Mouse (Mus musculus): Measurements from ENCODE around the gene Atp6v1c2.
A peak's percentile ranks its signal among the peaks of the same experiment; 100 is the strongest.

Gene Atp6v1c2

DNA sequence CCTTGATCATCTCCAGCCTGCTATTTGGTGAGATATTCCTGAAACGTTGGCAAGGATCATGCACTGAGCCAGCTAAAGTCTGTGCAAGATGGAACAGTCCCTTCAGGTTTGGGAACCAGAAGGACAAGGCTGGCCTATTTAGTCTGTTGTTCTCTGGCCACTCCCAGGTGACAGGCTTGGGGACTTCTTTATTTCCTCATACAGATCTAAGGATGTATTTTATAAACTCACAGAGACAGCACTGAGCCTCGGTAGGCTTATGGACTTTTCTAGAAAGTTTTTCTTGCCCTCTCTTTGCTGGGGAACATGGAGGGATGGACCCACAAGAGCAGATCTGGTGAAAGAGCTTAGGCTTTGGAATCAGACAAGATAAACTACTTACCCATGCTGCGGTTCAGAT is at the start of gene Atp6v1c2:
TSS of gene Atp6v1c2 (minus strand) at position 101 of the 400 bp plus-strand sequence.
- DNase-seq = no peak

DNA sequence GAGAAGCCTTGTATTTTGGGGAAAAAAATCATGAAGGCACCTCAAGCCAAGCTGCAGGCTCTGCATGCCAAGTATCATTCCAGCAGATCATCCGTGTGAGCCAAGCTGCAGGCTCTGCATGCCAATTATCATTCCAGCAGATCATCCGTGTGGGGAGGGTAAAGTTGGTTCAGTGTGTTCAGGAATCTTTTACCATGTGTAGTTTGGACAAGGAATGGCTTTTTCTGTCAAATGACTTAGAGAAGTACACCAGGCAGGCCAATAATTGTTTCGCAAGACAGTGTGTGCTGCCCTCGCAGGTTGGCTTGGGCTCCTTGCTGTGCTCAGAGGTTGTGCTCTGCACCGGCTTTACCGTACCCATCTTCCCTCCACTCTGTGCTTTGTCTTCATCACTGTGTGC is 47.4 kb upstream of the Atp6v1c2 start:
- DNase-seq = peak; percentile 56

DNA sequence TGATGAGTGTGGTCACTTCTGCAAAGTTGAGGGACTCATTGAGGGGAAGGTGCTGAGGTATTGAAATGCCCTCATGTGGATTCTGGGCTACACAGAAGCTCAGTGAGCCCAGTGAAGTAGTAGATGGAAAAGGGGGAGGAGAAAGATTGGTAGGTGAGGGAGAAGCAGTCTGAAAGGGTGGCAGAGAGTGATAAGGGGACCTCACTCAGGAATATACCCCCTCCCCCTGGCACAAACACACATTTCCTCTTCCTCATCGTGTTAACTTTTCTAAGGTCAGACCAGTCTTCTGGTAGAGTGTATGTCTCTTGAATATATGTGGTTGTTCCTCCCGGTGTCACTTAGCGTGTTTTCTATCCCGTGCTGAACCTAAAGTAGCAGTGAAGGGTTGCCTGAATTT is 46.1 kb upstream of the Atp6v1c2 start:
- no peak for DNase-seq

DNA sequence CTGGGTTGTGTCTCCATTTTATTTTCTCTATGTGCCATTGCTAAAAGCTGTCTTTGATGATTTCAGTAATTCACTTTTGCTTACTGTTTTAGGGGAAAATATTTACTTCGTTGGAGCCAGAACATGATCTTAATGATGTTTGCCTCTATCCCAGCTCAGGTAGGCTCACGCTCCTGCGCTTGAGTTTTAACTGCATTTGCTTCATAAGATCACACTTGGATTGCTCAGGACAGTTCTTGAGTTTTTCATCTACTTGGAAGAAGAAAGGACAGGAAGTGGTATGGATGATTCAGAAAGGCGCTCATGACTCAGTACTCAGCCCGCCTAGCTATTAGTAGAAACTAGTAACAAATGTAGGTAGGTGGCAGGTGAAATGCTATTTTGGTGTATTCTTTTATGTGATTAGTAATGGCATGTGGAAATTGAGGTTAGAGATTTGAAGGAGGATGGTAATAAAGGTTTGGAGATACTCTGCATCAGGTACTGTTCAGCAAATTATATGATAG is 44.4 kb upstream of the Atp6v1c2 start:
- no peak for DNase-seq

DNA sequence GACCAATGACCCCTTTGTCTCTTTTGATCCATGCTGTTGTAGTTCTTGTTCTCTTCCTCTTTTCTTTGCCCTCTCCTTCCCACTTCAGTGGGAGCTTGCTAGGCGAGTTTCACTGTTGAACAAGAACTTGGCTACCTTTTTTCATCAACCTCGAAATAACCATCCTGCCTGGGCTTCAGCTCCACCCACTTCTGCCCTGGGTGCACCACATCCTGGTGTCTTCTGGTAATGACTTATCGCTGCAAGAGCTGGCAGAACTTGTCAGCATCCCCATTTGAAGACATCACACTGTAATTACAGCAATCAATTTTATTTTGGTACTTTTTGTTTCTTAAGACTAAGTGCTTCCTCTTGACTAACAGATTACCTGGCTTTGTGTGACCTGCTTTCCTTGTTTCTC is 43.5 kb upstream of the Atp6v1c2 start:
- DNase-seq = no peak

DNA sequence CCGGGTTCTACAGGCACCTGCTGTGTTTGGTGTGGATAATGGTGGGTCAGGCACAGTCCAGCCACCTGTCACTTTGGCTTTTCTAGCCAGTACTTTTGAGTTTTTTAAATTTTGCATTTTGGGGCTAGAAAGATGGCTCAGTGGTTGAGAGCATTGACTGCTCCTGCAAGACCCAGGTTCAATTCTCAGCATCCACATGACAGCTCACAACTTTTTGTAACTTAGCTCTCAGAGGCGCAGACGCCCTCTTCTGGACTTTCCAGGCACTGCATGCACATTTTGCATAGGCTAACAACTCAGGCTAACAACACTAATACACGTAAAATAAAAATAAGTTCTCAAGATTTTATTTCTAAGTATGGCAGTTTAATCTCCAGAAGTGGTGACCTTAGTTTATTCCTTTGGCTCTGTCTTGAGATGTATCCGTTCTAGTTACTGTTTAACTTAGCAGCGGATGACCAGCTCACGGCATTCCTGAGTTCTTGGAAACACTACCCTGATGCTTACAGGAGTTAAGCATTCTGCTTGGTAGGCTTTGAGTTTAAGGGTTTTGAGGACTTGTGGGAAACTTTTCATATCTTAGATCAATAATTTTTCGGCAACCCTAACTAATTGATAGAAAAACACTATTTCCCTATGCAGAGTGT is 42.6 kb upstream of the Atp6v1c2 start:
- DNase-seq = no peak

DNA sequence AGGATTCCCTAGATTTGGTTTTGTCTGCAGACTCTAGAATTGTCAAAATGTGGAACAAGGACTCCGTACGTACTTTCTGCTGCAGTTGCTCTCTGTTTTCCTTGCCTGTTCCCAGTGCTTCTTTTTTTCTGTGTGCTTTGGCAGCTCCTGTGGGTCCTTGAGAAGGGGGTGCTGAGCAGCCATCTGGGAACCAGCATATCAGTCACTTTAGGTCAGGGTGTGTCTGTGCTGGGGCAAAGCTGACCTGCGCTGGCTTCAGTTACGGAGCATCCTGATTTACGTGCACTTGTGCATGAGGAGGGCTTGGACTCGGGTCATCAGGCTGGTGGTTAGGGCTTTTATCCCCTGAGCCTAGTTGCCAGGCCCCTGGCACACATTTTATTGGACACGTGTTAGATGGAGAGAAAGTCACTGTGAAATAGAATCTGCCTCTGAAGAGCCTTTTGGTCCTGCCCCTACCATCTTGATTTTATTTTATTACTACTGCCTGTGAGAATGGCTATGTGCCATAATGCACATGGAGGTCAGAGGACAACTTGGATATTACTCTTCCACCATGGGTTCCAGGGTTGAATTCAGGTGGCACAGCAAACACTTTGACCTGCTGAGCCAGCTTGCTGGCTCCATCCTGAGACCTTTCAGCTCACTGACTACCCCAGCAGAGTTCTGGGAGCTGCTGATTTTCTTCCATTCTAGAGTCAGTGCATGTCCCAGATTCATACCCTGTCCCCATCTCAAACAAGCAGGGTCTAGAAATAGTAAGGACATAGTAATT is 40.6 kb upstream of the Atp6v1c2 start:
- DNase-seq = no peak

DNA sequence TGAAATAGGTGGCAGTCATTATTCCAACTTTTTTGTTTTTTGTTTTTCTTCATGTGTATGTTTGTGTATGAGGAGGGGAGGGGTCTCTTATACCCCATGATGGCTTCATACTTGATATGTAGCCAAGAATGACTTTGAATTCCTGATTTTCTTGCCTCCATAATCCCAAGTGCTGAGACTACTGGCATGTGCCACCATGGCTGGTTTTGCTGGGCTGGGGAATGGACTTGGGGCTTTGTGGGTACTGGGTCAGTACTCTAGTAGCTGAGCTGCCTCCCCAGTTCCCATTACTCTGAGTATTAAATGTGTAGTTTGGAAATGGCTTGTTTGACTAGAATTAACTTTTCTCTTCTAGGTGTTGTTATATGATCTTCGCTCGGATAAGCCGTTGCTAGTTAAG is 40.0 kb upstream of the Atp6v1c2 start:
- no peak for DNase-seq

DNA sequence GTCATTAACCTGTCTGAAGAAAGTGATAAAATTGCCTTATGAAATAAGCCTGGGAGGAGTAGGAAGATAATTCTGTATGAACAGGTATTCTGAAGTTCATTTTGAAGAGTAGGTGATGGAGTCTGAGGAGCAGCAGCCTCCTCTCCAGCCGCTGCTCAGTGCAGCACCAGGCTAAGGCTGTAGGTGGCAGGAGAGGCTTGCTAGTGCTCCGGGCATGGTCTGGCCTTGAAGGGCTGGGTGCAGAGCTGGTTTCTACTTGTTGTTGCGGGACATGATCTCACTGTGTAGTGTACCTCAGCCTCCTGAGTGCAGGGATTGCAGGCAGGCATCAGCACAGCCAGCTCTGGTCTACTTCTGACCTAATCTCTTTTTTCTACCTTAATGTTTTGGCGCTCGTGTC is 37.8 kb upstream of the Atp6v1c2 start:
- peak; percentile 77 for DNase-seq

DNA sequence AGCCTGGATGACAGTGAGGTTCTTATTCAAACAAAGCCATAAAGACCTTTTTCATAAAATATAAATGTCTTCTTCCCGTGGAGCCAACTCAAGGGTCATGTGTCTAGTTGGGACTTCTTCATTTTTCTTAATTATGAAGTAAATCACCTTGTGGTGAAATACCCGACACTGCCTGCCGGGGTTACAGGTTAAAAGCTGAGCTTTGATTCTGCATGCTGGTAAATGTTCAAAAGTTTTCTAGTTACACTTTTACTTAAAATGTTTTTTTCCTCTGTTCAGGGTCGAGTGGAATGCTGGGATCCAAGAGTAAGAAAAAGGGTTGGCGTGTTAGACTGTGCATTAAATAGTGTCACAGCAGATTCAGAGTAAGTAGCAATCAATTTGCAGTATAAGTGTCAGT is 33.2 kb upstream of the Atp6v1c2 start:
- peak; percentile 35 for DNase-seq

DNA sequence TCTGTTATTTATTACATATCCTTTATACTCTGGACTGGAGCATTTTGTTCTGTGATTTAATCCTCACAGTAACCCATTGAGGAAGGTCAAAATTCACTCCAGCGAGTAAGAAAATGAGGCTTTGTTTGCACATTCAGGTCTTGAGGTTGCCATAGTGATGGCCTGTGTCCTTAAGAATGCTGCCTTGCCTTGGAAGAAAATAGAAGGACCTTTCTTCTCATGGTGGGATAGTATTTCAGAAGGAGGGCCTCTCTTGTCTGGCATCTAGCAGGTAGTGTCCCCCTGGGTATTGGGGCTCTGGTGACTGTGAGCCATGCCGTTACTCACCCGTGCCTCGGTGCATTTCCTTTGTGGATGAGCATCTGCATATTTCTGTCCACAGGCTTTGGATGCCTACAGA is 31.5 kb upstream of the Atp6v1c2 start:
- DNase-seq = no peak

DNA sequence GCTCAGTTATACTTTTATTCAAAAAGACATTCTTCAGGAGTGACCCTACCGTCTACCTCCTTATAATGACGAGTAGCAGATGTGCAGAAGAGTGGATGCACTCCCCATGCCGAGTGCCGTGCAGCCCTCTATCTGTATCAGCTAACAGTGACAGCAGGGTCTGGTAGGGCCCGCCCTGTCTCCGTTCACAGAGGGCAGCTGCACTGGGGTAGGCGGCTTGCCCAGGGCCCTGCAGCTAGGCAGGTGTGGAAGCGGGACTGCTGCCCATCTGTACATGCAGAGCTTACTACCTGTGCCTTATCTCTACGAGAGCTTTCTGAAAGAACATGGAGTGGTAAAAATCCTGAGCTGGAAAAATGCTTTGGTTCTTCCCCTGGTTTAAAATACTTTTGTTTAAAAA is 30.9 kb upstream of the Atp6v1c2 start:
- no peak for DNase-seq

DNA sequence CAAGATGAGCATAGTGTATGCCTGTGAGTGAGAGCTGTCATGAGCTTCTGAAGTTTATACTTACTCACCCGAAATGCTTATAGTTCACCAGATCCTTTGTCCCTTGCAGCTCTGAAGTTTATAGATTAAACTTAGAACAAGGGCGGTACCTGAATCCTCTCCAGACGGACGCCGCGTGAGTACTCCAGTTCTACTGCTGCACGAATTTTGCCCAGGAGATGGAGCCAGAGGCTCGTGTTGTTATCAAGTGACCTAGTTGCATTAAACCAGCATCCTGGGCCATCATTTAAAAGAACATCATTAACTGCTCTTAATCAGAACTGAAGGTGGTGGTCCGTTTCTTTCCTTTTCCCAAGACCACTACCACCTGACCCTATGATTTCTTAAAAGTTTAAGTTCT is 29.8 kb upstream of the Atp6v1c2 start:
- peak; percentile 79 for DNase-seq

DNA sequence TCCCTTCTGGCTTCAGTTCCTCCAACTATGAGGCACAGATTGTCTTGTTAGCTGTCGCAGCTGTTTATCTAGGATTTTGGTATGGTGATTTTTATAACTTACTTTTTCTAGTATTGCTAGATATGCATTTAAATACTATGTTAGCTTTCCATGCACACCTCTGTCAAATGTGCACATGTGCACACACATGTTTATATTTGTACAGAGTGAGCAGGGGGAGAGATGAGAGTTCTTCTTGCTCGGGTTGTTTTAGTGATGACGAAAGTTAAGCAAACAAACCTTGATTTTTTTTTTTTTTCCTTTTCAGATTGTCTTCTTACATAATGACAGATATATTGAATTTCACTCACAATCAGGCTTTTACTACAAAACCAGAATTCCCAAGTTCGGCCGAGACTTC is 28.6 kb upstream of the Atp6v1c2 start:
- no peak for DNase-seq

DNA sequence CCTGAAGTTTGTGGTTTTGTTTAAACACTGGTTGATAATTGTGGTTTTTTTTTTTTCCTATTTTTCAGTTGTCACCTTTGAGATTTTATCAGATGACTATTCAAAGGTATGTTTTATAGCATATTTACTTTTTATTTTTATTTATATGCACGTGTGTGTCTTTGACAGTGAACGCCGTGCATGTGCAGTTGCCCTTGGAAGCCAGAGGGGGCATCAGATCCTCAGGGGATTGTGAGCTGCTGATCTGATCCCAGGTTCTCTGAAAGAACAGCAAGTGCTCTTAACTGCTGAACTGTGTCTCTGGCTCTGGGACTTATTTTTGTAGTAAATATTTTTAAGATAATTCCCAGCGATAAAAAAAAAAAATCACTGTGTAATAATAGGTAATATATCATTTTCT is 27.7 kb upstream of the Atp6v1c2 start:
- no peak for DNase-seq

DNA sequence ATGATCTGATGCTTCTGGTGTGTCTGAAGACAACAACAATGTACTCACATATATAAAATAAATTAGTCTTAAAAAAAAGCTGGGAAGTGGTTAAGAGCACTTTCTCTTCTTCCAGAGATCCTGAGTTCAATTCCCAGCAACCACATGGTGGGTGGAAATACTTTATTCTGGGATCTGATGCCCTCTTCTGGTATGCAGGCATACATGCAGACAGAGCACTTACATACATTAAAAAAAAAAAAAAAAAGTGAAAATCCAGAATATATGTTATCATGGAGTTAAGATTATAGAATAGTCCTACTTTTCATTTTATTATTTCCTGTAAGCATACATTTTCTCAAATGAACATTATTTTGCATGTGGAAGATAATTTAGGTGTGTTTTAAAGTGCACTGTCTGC is 20.9 kb upstream of the Atp6v1c2 start:
- DNase-seq = no peak

DNA sequence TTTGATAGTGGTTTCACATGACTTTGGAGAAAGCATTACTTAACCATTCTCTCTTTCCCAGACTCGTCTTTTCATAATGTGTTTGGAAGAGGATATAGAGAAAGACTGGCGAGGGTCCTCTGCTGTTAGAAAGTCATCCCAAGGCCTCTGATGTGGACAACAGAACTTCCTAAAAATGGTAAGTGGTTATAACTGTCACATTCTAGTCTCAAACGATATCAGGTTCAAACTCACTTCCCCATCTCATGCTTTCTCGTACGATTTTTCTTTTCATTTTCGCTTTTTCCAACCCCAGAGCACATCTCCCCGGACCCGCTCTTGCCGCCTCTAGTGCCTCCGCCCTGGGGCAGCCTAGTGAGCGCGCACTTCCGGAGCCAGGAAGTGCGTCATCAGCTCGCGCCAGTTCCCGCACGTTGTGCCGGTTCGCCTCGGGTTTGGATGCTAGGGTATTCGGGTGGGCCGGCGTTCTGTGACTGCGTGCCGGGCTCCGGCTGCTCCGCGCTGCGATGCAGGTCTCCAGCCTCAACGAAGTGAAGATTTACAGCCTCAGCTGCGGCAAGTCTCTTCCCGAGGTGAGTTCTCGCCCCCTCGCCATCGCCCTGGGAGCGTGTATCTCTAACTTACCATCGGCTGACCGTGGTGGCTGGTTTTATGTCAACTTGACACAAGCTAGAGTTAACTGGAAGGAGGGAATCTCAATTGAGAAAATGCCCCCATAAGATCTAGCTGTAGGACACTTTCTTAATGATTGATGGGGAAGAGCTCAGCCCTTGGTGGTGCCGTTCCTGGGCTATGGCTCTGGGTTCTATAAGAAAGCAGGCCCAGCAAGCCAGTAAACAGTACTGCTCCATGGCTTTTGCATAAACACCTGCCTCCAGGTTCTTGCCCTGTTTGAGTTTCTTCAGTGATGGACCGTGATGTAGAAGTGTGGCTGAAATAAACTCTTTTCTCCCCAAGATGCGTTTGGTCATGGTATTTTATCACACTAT is 19.2 kb upstream of the Atp6v1c2 start, which contains the start of gene Nol10:
TSS of gene Nol10 (plus strand) at position 411 of the 989 bp plus-strand sequence.
- peak; percentile 90 for DNase-seq

DNA sequence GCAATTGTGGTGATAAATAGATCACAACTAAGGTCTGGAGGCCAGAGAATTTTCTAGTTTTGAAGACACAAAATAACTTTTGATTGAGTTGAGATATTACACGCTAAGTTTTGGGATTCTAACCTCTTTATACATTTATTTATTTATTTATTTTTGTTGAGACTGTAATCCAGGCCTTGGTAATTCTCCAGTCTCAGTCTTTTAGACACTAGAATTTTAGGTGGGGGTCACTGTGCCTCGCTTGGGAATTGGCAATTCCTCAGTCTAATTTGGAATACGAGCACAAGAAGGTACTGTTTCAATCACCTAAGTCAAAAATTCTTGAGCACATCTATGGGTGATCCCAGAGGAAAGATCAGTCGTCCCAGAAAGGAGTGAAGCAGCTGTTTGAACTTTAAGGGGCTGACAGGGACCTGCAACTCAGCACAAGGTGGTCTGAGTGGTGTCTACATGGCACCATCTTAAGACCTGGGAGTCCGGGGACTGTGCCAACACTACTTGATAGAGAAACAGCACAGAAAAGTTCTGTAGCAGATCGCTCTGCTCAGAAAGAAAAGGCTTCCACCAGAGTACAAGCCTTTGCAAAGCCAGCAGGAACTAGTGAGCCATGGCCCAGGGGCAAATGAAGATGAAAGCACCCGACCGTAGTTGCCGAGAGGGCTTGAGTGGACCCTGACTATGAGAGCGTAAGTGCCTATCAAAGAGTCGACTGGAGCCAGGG is 18.3 kb upstream of the Atp6v1c2 start:
- peak; percentile 25 for DNase-seq

DNA sequence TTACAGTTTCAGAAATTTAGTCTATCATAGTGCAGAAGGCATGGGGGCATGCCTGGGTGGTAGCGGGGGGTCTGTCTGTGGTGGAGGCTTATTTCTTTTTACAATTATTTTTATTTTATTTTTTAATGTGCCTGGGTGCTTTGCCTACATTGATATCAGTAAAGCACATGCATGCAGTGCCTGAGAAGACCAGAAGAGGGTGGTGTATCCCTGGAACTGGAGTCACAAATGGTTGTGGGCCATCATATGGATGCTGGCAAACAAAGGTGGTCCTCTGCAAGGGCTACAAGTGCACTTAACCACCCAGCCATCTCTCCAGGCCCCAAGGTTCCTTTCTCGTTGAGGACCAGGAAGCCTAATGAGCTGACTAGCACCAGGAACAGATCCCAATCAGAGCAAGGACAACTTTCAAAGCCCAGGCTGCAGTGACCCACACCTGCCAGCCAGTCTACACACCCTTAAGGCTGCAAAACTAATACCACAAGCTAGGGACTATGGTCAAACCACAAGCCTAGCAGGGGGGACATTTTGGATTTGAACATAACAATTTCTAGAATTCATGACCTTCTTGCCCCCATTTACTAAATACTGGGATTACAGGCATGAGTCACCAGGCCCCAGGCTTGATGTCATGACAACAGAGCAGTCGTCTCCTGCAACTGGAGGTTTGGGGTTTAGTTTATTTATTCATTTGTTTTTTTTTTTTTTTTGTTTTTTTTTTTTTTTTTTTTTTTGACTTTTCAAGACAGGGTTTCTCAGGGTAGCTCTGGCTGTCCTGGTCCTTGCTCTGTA is 10.2 kb upstream of the Atp6v1c2 start:
- no peak for DNase-seq

DNA sequence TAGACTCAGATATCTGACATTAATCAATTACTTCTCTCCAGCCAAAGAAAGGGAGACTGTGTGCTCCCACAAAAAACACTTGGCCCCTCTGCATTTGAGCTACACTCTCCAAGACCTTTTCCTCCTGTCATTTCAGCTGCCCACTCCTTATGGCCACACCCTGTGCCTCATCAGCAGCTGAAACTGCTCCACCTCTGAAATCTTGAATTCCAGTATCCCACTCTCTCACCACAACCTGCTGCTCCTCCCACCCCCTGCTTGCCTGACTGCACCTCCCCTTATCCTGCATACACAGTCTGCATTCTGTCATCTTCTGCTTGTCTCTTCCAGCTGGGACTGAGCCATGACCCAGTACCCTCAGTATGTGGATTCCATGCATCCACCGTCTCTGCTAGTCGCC is 9.2 kb upstream of the Atp6v1c2 start:
- no peak for DNase-seq

DNA sequence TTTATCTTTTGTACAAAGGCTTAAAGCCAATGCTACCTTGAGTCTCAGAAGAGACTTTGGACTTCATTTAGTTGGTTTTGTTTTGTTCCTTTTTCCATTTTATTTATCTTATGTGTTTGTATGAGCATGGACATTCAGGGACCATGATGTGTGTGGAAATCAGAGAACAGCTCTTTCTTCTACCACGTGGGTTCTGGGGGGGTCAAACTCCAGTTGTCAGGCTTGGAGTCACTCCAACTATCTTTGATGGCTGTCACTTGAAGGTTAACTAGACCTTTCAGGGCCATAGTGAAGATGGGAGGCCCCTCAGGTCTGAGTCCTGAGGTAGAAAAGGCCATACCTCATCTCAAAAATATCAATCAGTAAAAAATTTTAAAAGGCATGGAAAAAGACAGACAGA is 4.3 kb upstream of the Atp6v1c2 start:
- DNase-seq = no peak

Measured in kidney, adult 18-20 months (tissue).